Mouse (Mus musculus) layer of hippocampus, adult 9-10 months (tissue): ENCODE results near the gene Rhox2c.
"Not testable (repeated sequence)": the region's sequence is repeated elsewhere in the genome, so short reads cannot be mapped to it uniquely, and the experiment has no call there.

Experiments
- DNase-seq: peaks from one replicate; pipeline ENCODE4 v3.0.0; 2022; ENCODE audit warnings: low spot score

Gene Rhox2c

DNA sequence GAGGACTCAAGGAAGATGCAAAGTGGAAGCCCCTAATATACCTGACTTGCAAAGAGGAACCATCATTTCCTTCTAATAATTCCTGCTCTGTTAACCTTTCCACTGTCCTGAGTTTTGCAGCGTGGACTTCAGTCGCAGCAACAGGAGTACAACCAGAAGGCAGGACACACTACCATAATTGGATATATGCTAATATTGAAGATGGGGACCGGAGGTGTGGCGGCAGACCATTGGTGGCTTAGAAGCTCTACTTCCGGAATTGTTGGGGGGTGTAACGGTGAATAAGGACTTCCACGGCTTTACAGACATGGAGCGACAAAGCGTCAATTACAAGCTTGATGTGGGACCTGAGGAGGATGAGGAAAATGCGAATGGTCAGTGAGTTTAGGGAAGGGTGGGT is at the start of gene Rhox2c:
TSS of gene Rhox2c (plus strand) at position 301 of the 400 bp plus-strand sequence.
- not testable (repeated sequence) for DNase-seq

DNA sequence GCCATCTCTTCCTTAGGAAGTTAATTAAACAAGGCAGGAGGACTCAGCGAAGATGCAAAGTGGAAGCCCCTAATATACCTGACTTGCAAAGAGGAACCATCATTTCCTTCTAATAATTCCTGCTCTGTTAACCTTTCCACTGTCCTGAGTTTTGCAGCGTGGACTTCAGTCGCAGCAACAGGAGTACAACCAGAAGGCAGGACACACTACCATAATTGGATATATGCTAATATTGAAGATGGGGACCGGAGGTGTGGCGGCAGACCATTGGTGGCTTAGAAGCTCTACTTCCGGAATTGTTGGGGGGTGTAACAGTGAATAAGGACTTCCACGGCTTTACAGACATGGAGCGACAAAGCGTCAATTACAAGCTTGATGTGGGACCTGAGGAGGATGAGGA is 41.7 kb upstream of the Rhox2c start, which contains the start of gene Rhox2b:
TSS of gene Rhox2b (plus strand) at position 301 of the 400 bp plus-strand sequence.
- DNase-seq: not testable (repeated sequence)

DNA sequence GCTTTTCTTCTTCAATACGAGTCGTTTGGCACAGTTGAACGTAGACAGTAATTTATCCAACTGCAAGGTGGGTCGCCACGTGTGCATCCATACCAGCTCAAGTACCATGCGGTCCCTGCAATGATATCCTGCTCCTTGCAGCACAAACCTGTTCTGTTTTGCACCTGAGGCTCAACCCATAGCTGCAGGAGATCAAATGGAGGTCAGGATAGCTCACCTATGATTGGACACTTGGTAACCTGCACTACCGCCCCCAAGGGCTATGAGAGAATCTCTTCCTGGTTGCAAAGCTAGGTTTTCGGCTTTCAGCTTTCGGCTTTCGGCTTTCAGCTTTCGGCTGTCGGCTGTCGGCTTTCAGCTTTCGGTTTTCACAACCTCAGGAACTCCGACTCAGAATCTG is 21.3 kb upstream of the Rhox2c start, which contains the start of gene Rhox4b:
TSS of gene Rhox4b (plus strand) at position 301 of the 400 bp plus-strand sequence.
- DNase-seq: not testable (repeated sequence)

DNA sequence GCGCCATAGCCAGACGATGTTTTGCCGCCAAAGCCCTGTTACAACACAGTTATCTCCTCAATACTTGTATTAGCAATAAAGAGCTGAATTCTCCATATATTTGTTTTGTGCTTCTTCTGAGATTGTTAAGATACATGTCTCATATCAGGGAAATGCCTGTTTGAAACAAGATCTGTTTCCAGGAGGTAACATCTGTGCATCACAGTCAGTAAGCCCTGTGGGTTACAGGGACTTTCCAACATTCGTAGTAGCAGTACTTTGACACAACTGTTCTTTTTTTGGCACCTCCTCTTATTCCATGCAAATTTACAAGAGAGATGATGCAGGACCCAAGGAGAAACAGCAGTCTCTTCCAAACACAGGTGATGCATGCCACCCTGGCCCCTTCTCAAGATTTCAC is 4.8 kb downstream of the Rhox2c start, which contains the start of gene Rhox3c:
TSS of gene Rhox3c (plus strand) at position 301 of the 400 bp plus-strand sequence.
- not testable (repeated sequence) for DNase-seq

DNA sequence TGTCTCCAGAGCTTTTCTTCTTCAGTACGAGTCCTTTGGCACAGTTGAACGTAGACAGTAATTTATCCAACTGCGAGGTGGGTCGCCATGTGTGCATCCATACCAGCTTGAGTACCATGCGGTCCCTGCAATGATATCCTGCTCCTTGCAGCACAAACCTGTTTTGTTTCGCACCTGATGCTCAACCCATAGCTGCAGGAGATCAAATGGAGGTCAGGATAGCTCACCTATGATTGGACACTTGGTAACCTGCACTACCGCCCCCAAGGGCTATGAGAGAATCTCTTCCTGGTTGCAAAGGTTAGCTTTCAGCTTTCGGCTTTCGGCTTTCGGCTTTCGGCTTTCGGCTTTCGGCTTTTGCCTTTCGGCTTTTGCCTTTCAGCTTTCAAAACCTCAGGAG is 26.6 kb downstream of the Rhox2c start, which contains the start of gene Rhox4c:
TSS of gene Rhox4c (plus strand) at position 301 of the 400 bp plus-strand sequence.
- not testable (repeated sequence) for DNase-seq

DNA sequence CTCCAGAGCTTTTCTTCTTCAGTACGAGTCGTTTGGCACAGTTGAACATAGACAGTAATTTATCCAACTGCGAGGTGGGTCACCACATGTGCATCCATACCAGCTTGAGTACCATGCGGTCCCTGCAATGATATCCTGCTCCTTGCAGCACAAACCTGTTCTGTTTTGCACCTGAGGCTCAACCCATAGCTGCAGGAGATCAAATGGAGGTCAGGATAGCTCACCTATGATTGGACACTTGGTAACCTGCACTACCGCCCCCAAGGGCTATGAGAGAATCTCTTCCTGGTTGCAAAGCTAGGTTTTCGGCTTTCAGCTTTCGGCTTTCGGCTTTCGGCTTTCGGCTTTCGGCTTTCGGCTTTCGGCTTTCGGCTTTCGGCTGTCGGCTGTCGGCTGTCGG is 60.6 kb downstream of the Rhox2c start, which contains the start of gene Rhox4d:
TSS of gene Rhox4d (plus strand) at position 301 of the 400 bp plus-strand sequence.
- DNase-seq: not testable (repeated sequence)
